Mouse (Mus musculus) G1E (cell line): ENCODE results near the gene Rarres1.

Experiments
- CTCF ChIP-seq: IDR thresholded peaks from 2 replicates; pipeline ENCODE4 v1.5.1; 2012; ENCODE audit warnings: low read depth, low read length, inconsistent platforms, mixed read lengths
- POLR2AphosphoS5 ChIP-seq: IDR thresholded peaks from 2 replicates; pipeline ENCODE4 v1.6.1; 2012; ENCODE audit warnings: low read depth, low read length, inconsistent platforms; ENCODE audit not compliant: insufficient replicate concordance

DNA sequence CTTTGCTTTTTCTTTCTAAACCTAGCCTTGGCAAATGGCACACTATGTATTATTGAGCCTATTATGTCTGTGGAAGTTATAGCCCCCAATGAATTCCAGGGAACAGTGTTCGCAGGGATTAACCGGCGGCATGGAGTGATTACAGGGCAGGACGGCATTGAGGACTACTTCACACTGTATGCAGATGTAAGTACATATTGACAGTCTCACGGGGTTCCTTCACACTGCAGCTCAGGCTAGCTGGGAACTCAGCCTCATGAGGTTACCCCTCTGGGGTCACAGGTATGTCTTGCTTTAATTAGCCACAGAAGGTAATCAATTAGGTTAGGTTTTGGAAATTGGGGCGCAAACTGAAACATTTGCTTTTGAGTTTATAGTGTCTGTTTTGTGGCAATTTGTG is 41.9 kb downstream of the Rarres1 start:
- TF ChIP-seq CTCF (no peak), POLR2AphosphoS5 (no peak)
